Mouse (Mus musculus) olfactory bulb, adult 2 months (tissue): ENCODE results near the gene Ccdc97.
A peak's percentile ranks its signal among the peaks of the same experiment; 100 is the strongest.

Source experiments
- CTCF ChIP-seq: fragments of 200-500 bp; IDR thresholded peaks from 2 replicates; pipeline ENCODE4 v1.5.1; 2012; ENCODE audit warnings: low read depth, mild to moderate bottlenecking, low read length, moderate library complexity; ENCODE audit not compliant: insufficient read depth
- POLR2A ChIP-seq: fragments of 200-500 bp; IDR thresholded peaks from 2 replicates; pipeline ENCODE4 v1.6.1; 2012; ENCODE audit warnings: mild to moderate bottlenecking, low read depth, low read length, moderate library complexity; ENCODE audit not compliant: insufficient read depth

DNA sequence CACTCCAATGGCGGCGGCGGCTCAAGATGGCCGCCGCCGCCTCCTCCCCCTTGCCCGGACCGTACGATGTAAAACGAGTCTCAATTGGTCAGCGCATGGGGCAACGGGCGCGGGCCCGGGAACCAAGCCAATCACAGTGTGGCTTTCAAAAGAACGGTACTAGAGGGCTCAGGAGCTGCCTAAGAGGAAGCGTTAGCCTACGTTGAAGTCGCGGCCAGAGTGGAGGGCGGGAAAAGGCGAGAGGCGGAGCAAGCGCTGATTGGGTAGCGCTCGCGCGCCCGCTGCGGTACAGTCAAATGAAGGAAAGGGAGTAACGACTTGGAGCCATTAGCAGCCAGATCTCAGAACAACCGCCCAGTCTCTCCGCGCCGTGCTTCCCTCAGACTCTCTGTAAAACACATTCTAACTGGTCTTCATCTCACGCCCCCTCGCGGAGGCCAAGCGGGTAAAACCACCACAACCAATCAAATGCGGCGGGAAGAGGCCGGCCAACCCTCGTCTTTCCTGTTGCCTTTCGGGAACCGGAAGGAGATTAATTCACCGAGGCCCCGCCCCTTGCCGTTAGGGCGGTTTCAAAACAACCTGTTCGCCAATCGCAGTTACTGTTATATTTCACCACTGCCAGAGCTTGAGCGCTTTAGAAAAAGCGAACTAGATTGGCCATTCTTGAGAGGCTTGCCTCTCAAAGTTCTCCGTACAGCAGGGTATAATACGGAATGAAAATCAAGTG is 36.0 kb upstream of the Ccdc97 start, which contains the start of gene Hnrnpul1:
- TF ChIP-seq CTCF (peak; percentile 49; the same call in 1 of the 2 replicates), POLR2A (no peak; the same call in 1 of the 2 replicates)
